Comparison of ENCODE assay signal across 7 mouse cellular contexts in the genomic region with DNA sequence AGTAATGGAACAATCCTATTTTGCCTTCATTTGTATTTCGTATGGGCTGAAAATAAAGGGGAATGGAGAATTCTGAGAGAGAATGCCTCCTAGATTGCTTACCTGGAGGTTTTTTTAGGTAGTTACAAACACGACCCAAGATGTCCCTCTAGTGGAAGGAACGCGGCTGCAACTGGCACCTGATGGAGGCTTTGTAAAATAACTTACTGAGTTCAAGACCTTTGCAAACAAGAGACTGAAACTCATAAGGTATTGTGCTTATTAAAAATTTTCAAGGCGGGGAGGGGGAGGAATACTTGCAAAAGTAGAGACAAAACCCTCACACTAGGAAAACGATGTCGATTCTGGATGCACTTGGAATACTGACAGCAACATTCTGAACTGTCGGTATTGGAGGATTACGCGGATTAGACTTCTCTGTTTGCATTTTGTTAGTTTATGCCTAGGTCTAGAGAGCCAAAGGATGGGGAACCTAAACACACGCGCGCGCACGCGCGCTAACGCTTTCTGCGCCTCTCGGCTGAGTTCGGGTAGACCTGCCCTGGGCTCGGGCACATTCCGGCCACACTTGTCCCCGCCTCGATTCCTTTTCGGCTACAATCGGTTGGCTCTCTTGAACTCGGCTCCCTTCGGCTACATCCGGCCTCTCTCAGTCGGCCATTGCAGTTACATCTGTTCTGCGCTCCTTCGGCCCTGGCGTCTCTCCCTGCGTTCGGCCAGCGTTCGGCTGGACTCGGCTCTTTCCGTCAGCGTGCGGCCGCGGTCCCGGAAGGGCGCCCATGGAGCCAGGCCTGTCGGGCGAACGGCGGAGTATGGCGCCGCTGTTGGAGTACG. TPM values are rescaled to one million over a fixed set of nuclear protein-coding genes. Genes with fewer than 3 reads are reported as not detected.
DNase-seq lines count a peak whose midpoint lies in the region; ATAC-seq lines count a peak whose summit lies in the region.

A gene (plus strand): TSS at position 529 of the 834 bp plus-strand sequence.

- H3K9me3 ChIP-seq in embryonic facial prominence, embryonic 11.5 days (replicated peaks; ENCODE audit: control insufficient read depth, low read length): no peaks in the 10 kb centered on the region
- no peaks in the 10 kb centered on the region for H3K9me3 ChIP-seq in limb, embryonic 10.5 days (replicated peaks)
- H3K9me3 ChIP-seq in midbrain, embryonic 13.5 days: no peaks in the 10 kb centered on the region

- 1% methylated on average over 53 of the region's 53 CpGs for WGBS in embryonic facial prominence, embryonic 11.5 days
- 1% methylated on average over 53 of the region's 53 CpGs for WGBS in limb, embryonic 10.5 days
- WGBS in midbrain, embryonic 13.5 days: 2% methylated on average over 53 of the region's 53 CpGs

- DNase-seq in adrenal gland, postnatal 14 days: peak; percentile 97
- DNase-seq in embryonic facial prominence, embryonic 11.5 days (ENCODE audit: low spot score): peak; percentile 96
- peak; percentile 98 for DNase-seq in kidney, adult 11 months
- peak; percentile 95 for DNase-seq in limb, embryonic 10.5 days (ENCODE audit: low spot score)
- DNase-seq in spleen, adult 12 weeks (ENCODE audit: low spot score): peak; percentile 86

- peak within 1 kb of the TSS; percentile 93 for H3K9ac ChIP-seq in embryonic facial prominence, embryonic 11.5 days (replicated peaks; ENCODE audit: low read length)
- peak within 1 kb of the TSS; percentile 84 for H3K9ac ChIP-seq in midbrain, embryonic 13.5 days (replicated peaks)

- H3K27ac ChIP-seq in embryonic facial prominence, embryonic 11.5 days (replicated peaks; ENCODE audit: low read depth, low read length): peak within 1 kb of the TSS; percentile 41; the same call in 1 of the 2 replicates
- peak within 1 kb of the TSS; percentile 92 for H3K27ac ChIP-seq in limb, embryonic 10.5 days
- peak within 1 kb of the TSS; percentile 81 for H3K27ac ChIP-seq in midbrain, embryonic 13.5 days

- H3K4me3 ChIP-seq in embryonic facial prominence, embryonic 11.5 days (ENCODE audit: low read depth, low read length): peak within 1 kb of the TSS; percentile 77
- H3K4me3 ChIP-seq in limb, embryonic 10.5 days: peak within 1 kb of the TSS; percentile 82
- peak within 1 kb of the TSS; percentile 70 for H3K4me3 ChIP-seq in midbrain, embryonic 13.5 days (replicated peaks)

- no peaks in the 10 kb centered on the region for H3K4me1 ChIP-seq in embryonic facial prominence, embryonic 11.5 days (ENCODE audit: control insufficient read depth, insufficient read depth, low read length)
- peaks cover 8% of the 10 kb centered on the region for H3K4me1 ChIP-seq in limb, embryonic 10.5 days
- H3K4me1 ChIP-seq in midbrain, embryonic 13.5 days (replicated peaks): peaks cover 8% of the 10 kb centered on the region

- H3K4me2 ChIP-seq in embryonic facial prominence, embryonic 11.5 days (ENCODE audit: low read depth, low read length): peak within 1 kb of the TSS; percentile 77
- peak within 1 kb of the TSS; percentile 75 for H3K4me2 ChIP-seq in midbrain, embryonic 13.5 days (replicated peaks)

- ATAC-seq in embryonic facial prominence, embryonic 11.5 days (replicated peaks; ENCODE audit: insufficient number of reproducible peaks, low FRiP score, low TSS enrichment, low read depth): peak; percentile 97
- ATAC-seq in granulocyte monocyte progenitor cell, adult 5-6 weeks (replicated peaks; ENCODE audit: poor library complexity, severe bottlenecking): peak; percentile 98
- peak; percentile 99 for ATAC-seq in midbrain, embryonic 13.5 days

- H3K36me3 ChIP-seq in embryonic facial prominence, embryonic 11.5 days (replicated peaks; ENCODE audit: control insufficient read depth, insufficient read depth, low read depth, low read length): no peaks in the 10 kb centered on the region
- peaks cover 23% of the 10 kb centered on the region for H3K36me3 ChIP-seq in limb, embryonic 10.5 days
- H3K36me3 ChIP-seq in midbrain, embryonic 13.5 days: peaks cover 17% of the 10 kb centered on the region

- H3K27me3 ChIP-seq in embryonic facial prominence, embryonic 11.5 days (ENCODE audit: control insufficient read depth, insufficient read depth, low read length): no peaks in the 10 kb centered on the region
- no peaks in the 10 kb centered on the region for H3K27me3 ChIP-seq in limb, embryonic 10.5 days (ENCODE audit: low read depth, poor library complexity, severe bottlenecking)
- no peaks in the 10 kb centered on the region for H3K27me3 ChIP-seq in midbrain, embryonic 13.5 days

RNA-seq across cellular contexts. Expression of the gene that starts here (rescaled TPM):
- total RNA-seq in adrenal gland, postnatal 14 days (2021): 14.1 and 17.9 TPM in 2 replicates
- 12.4 and 12.6 TPM in 2 replicates for polyA plus RNA-seq in embryonic facial prominence, embryonic 11.5 days (2014; fragmentation: Nextera tagmentation; extraction: Ambion mirVana)
- total RNA-seq in granulocyte monocyte progenitor cell, adult 5-6 weeks (2014; fragmentation: Nextera tagmentation): 14.1 and 16.6 TPM in 2 replicates
- total RNA-seq in granulocyte monocyte progenitor cell, adult 5-6 weeks (2017): 8.0 and 9.3 TPM in 2 replicates
- polyA plus RNA-seq in limb, embryonic 10.5 days (2016; fragmentation: Nextera tagmentation; extraction: Ambion mirVana): 11.0 and 12.2 TPM in 2 replicates
- polyA plus RNA-seq in midbrain, embryonic 13.5 days (2015; fragmentation: Nextera tagmentation; extraction: Ambion mirVana): 14.8 and 16.4 TPM in 2 replicates

Comparison
In these comparisons a context has a peak if more than half of its experiments do, and no peak if none do; other contexts are left out.
1. Peak in every context shown above with its lines: DNase-seq, ATAC-seq, H3K4me3 ChIP-seq and H3K27ac ChIP-seq.
2. H3K27ac ChIP-seq: peak in every context shown above with its lines; median percentile 92 in limb, embryonic 10.5 days; 81 in midbrain, embryonic 13.5 days; 41 in embryonic facial prominence, embryonic 11.5 days.